Mouse (Mus musculus): ENCODE data around the gene Lrpap1. TPM values are rescaled to one million over a fixed set of nuclear protein-coding genes. Genes with fewer than 3 reads are reported as not detected.

The Lrpap1 gene
- total RNA-seq, 2 experiments from 2014 or later, result 28.4 to 28.5 TPM

DNA sequence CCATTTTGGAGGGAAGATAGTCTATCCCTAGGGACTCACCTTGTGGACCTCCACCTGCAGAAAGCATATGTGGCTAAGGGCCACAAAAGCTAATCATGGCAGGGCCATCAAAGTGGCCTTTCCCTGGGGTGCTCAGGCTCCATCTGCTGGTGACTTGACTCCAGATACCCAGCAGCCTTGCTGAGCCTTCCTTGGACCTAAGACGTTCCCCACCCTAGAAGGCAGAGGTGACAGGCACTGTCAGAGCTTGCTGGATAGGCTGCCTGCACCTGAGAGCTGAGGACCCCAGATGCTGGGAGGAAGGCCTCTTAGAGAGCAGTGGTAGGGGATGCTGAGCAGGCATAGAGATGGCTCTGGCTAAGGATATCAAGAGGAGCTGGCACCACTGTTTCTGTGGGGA lies 25.7 kb upstream of the Lrpap1 start:
- intact Hi-C loops (cut with DNase I), result loop anchor here (5.0 kb wide), 1 partner anchor 79 kb away; no protein-coding TSS in a partner anchor
- no peak for DNase-seq

DNA sequence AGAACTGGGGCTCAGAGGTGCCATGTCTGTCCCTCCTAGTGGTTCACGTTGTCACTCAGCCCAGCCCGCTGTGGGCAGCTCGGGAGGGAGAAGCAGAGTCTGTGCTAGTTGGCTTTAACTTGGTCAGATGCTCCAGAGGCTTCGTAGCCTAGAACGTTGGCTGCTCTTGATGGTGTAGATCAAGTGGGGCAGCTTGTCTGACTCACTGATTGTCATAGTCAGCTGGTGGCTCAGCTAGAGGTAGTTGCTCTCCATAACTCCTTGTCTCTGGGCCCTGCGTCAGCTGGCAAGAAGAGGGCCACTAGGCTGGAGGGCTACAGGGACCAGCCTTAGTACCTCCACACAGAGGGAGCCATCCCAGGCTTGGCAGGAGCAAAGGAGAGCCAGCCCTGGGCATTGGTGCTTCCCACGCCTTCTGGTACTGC lies 24.2 kb upstream of the Lrpap1 start:
- no peak for DNase-seq
- intact Hi-C loops (cut with DNase I), result loop anchor here (5.0 kb wide), 1 partner anchor 77 kb away; no protein-coding TSS in a partner anchor

DNA sequence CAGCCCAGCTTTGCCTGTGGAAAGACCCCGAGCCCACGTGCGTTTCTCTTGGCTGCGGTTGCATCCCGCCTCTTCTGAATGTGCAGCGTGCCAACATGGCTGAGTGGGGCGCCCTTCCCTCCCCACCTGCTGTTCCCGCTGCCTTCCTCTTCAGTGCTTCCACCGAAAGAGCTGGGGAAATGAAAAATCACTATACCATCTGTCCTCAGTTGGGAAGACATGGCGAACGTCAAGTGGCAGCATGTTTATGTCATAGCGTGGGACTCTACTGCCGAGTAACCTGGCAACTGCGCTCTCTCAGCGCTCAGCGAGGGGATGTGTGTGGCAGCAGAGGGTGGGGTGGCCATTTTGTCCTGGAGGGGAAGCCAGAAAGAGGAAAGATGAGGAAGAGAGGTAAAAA lies 23.6 kb upstream of the Lrpap1 start:
- no peak for DNase-seq
- intact Hi-C loops (cut with DNase I), result no loop called here

DNA sequence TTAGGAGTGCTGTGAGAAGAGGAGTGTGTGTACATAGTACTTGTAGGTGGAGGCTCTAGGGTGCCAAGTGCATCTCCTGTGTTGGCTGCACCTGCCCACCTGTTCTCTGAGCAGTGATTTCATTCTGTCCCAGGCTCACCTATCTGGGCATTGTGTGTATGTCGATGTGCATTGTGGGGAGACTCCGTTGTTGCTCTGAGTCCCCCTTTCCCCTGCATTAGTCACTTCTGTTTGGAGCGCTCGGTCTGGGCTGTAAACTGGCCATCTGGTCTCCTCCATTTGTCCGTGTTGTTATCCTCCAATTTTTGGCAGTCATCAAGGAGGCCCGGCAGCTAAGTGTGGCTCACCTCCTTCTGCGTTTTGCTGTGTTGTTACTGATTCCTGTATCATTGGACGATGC lies 14.5 kb upstream of the Lrpap1 start:
- intact Hi-C loops (cut with DNase I), result no loop called here
- no peak for DNase-seq

DNA sequence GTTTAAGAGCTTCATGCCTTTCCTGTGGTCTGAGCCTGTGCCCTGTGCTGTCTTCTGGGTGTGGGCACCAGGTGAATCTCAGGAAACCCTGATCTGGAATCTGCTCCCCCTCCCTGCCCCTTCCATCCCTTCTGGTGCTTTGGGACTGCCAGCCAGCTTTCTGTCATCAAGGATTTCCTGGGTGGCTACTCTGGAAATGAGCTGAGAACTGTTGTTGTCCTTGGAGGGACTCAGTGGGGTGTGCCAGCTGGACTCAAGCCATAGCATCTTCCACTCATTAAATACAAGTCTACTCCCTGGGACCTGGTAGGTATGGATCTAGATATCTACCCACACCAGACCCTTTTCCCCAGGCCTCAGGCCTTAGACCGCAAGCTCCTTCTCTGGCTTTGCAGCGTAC lies 12.9 kb upstream of the Lrpap1 start:
- DNase-seq, result no peak
- intact Hi-C loops (cut with DNase I), result no loop called here

DNA sequence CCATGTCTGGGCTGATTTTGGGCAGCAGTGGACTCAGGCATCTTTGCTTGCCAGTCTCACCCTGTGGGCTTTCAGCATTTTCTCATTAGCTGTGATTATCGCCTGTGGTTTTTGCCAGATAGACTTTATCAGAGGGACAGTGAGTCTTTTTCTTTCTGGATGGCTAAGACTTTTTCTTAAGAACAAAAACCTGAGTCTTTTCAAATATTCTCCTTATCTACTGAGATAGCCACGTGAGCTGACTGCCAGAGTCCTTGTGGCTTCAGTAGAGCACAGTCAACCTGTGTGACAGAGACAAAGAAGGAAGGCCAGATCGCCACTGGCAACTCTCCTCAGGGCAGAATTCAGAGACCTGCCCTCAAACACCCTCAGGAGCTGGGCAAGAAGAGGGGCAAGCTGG lies 12.1 kb upstream of the Lrpap1 start:
- intact Hi-C loops (cut with DNase I), result no loop called here
- DNase-seq, result no peak

DNA sequence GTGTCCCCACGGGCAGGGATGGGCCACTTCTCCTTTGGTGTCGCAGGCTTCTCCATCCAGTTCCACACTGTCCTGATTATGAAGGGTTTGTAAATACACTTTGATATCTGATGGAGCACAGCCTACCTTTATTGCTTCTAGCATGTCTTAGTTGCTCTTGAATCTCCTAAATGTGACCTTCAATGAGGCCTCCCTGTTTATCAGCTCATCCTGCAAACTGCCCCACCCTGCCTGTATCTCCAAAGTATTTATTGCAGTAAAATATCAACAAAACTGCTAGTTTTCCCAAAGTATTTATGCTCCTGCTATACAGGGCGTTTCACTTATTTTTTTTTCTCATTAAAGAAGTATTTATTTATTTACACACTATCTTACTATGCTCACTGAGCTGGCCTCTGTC lies 10.4 kb upstream of the Lrpap1 start:
- DNase-seq, result no peak
- intact Hi-C loops (cut with DNase I), result no loop called here

DNA sequence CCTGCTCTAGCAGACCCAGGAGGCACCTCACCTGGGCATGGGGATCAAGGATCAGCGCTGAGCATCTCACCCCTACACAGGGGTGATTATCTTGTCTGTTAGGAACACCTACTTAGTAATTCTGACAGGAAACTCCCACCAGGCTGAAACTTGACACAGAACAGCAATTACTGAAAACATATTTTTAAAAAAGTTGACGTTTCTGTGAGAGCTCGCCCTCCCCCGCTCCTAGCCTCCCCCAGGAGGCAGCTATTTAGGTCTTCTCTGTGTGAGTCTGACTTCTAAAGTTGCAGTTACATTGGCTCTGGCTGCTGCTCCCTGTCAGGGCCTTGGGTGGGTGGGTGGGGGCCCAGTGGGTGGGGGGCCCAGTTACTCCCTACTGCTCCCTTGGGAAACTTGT lies 6.9 kb upstream of the Lrpap1 start:
- DNase-seq, result no peak
- intact Hi-C loops (cut with DNase I), result no loop called here

DNA sequence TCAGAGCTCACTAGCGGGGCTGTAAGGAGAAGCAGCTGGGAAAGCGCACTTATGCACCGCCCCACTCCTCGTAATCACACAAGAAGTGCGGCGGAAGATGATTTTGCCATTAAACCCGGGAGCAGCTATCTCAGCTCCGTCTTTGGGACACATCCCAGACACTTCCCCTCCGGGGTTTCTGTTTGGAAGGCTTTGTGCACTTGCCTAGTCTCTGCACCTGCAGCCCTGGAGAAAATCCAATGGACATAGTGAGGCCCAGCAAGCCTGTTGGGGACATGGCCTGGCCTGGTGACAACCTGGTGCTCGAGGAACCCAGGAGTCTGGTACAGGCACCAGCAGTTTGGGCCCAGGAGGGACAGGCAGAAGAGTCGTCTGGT lies 344 bp upstream of the Lrpap1 start:
- intact Hi-C loops (cut with DNase I), result no loop called here

DNA sequence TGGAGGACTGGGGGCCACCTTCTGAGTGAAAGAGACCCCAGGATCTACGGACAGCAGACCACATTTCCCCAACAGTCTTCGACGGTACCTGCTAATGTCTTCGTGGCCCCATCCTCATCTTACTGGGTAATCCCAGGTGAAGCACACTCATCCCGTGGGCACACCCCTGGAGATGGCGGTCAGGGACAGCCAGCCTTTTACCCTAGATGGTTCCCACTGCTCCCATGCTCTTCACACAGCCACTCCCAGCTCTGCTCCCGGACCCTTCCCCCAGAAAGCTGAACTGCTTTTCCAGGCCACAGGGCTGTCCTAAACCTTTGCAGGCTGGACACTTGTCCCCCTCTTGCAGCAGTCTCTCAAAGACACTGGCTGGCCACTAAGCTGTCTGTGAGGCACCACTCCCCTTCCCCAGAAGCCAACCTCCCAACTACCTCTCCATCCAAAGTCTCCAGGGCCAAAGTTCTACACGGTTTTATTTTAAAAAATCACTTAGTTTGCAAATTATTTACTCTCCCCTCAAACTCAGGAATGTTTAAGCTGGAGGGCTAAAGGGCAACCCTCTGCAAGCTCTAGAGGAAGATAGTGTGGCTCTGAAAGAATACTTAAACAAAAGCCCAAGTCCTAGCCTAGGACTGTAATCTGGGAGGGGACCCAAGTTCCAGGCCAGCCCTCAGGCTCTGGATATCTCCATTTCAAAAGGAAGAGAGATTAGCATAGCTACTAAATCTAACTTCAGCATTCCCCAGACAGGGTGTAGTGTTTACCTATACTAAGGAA lies 1.2 kb downstream of the Lrpap1 start:
- intact Hi-C loops (cut with DNase I), result no loop called here
- no peak for DNase-seq

More for the DNA sequence above, 344 bp upstream of the Lrpap1 start:
- no peak for DNase-seq

DNA sequence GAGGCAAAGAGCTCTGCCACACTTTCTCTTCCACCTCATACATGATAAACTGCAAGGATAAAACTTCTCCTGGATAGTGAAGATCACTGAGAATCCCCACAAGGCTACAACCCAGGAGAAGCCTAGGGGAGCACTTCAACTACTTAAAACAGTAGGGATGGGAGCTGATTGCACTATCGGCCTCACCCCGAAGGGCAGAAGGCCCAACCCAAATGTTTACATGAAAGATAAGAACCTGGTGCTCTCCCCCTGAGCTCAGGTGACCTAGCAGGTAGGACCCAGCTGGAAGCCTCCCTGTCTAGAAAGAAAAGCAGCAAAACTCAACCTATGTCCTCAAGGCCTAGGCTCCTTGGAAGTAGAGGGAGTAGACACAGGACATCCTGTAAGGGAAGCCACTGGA lies 2.0 kb downstream of the Lrpap1 start:
- DNase-seq, result no peak
- intact Hi-C loops (cut with DNase I), result no loop called here

DNA sequence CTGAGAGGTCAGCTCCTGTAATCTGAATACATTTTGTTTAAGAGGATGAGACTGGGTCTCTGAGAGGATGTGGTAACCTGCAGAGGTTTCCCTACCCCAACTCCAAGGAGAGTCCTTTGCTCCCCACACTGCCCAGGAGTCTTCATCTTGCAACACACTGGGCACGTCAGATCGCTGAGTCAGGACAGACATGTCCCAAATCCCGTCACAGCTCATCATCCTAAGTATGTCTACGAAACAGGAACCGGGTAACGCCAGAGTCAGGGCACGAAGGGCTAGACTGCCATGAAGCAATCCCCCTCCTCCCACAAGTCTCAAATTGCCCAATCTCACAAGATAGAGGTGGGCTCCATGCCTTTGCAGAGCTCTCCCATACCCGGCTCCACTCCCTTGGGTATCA lies 2.5 kb downstream of the Lrpap1 start:
- DNase-seq, result no peak
- intact Hi-C loops (cut with DNase I), result no loop called here

DNA sequence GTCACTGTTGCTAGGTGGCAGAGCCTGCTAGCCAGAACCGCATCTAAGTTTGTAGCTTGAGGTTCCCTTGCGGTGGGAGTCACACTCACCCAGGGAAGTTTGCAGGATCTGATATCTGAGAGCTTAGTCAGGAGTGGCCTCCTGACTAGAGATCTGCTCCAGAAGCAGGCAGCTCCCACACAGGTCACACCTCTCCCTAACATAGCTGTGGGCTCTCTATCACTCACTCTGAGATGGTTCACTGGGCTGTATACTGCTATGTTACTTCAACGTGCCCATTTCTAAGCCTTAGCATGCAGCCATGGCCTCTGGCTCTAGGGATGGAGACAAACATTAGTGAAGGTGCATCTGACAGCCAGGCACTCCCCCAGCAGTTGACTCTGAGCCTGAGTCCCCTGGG lies 13.9 kb downstream of the Lrpap1 start:
- intact Hi-C loops (cut with DNase I), result no loop called here
- no peak for DNase-seq

DNA sequence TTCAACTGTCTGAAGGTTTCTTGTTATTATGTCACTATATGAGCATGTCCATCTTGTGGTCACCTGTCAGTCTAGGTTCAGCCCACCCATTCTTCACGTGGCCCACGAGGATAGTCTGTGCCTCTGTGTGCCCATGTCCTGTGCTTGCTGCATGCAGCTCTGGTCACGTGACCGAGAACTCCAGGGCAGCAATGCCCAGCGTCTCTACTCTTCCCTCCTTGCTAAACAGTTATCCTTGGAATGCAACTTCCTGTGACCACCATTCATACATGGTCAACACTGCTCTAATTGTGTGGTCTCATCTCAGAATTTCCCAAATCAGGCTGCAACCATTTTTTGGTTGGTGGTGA lies 16.0 kb downstream of the Lrpap1 start:
- intact Hi-C loops (cut with DNase I), result loop anchor here (2.0 kb wide), 1 partner anchor 39 kb away; no protein-coding TSS in a partner anchor
- DNase-seq, result no peak

DNA sequence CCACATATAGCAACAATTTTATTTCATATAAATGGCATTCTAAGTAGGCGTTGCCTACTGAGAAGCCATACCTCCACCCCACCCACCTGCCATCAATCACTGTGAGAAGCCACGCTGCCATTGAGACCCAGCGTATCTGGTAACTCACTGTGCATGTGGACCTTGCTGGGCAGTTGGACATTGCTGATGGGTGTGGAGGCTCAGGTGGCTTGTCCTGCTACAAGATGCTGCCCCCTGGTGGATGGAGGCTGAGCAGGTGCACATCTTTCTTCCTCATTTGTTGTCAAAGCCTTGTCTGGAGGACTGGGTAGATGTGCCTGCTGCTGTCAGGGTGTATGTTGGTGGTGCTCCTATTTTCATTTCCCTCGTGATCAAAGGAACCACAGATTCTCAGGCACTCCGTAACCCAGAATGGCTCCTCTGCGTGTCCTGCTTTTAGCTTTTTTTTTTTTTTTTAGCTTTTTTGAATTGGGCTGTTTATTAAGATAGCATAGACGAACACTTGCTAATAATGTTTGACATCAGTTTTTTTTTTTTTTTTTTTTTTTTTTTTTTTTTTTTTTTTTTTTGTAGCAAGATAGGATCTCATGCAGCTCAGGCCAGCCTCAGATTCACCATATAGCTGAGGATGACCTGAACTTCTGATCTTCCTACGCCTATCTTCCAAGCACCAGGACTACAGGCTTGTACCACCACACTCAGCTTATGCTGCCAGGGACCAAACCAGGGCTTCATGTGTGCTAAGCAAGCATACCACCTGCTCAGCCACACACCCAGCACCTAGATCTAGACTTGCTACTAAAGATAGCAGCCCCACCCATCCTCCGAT lies 16.6 kb downstream of the Lrpap1 start:
- intact Hi-C loops (cut with DNase I), result loop anchor here (2.0 kb wide), 1 partner anchor 38 kb away; no protein-coding TSS in a partner anchor
- DNase-seq, result peak; percentile 61 to 64

DNA sequence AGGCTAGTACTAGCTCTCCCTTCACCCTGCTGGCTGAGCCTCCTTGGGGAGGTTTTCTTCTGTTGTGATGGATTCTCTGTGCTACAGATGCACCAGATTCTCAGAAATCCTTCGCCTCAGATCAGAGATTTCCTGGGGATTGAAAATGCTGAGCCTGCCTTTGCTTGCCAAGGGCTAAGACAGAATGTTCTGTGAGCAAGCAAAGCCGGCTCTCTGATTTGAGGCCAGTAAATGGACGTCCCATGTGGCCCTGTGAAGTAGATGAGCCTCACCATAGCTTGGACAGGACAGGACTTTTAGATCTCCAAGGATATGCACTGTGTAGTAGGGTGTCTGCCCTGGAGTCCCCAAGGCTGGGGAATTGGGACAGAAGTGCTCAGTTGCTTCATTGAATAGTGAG lies 20.7 kb downstream of the Lrpap1 start:
- intact Hi-C loops (cut with DNase I), result no loop called here
- no peak for DNase-seq

DNA sequence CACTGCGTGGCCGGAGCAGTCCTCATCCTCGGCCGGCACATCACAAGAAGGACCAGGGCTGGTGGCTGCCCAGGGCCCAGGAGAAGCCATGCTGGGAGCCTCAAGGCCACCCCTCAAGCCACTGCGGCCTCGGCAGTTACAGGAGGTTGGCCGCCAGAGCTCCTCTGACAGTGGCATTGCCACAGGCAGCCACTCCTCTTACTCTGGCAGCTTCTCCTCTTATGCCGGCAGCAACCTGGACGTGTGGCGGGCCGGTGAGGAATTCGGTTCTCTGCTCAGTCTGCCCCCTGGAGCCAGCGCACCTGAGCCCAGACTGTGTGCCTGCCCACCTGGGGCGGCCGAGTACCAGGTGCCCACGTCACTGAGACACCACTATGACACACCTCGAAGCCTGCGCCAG lies 26.5 kb downstream of the Lrpap1 start:
- intact Hi-C loops (cut with DNase I), result no loop called here
- DNase-seq, result no peak

DNA sequence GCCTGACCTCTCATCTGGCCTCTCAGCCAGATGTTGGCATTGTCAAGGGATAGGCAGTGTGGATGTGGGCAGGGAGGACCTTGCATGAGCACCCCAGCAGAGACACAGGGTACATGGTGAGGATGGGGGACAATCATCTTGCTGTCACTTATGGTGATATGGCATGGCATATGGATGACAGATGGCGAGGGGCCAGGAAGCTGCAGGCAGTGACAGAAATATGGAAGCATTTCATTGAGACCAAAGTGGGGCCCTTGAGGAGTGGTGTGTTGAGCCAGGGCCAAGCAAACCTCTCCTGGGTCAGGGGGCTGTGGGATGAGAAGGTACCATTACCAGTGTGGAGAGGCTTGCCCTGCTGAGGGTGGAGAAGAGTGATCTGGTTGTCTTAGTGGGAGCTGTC lies 29.2 kb downstream of the Lrpap1 start:
- no peak for DNase-seq
- intact Hi-C loops (cut with DNase I), result no loop called here

DNA sequence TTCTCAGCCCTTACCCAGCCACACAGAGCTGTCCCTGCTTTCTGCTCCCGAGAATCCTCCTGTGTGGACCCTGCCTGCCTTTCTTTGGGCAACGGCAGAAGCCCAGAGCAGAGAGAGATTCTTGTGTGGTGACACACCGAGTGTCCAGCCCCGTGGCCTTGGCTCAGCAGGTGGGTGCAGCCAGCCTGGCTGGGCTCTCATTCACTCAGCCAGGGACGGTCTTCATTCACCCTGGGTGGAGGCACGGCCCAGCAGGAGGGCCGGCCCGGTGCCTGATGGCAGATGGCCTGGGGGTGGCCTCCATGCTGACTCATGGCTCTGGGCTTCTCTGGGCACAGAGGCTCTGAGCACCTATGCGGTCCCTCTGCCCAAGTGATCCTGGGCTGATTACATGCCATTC lies 31.6 kb downstream of the Lrpap1 start:
- peak; percentile 62 to 71 for DNase-seq
- intact Hi-C loops (cut with DNase I), result no loop called here

DNA sequence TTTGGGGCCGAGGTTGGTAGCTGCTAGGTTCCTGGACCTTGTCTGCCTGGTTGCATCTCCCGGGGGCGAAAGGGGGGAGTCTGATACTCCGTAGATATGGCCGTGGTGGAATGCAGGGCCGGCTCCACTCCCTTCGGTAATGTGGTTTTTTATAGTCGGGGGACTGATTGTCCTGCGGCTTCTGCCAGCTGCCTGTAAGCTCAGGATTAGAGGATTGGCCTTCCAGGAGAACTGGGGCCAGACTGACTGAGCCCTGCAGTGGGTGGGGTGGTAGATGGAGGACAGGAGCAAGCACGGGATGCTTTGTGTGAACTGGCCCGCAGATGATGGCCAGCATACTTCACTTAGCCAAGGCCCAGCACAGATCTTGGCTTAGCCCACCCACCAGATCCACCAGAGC lies 32.3 kb downstream of the Lrpap1 start:
- intact Hi-C loops (cut with DNase I), result no loop called here
- DNase-seq, result peak in 1 of 2 experiments; percentile 39

DNA sequence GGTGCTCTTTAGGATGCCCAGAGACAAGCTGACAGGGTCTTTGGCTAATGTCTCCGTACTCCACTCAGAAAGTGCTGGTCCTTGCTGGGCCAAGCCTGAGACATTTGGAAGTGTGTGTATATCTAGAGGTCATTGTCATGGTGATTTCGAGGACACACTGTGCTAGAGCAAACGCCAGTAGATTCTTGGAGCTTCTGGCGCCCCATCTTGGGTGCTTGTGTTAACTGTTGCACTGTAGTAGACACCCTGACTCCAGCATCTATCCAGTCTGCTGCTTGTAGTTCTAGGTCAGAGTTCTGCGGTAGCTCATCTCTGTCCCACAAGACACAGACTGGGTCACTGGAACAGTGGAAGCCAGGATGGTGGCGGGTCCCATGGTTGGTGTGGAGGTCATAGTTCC lies 33.7 kb downstream of the Lrpap1 start:
- DNase-seq, result no peak
- intact Hi-C loops (cut with DNase I), result no loop called here

DNA sequence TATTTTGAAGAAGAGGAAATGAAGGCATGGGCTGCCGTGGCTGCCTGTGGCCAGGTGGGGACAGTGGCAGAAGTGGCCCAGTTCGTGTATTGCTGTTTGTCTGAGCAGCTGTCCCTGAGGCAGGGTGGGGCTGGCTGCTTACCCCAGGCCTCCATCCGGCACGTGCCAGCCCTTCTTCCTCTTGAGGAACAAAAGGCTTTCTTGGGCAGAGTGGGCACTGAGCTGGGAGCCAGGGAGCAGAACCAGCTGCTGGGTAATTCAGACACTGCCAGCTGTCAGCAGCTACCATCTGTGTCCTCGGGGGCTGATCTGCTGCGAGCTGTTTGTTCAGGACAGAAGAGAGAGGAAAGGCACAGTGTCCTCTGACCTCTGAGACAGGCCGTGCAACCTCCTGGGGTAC lies 34.6 kb downstream of the Lrpap1 start:
- no peak for DNase-seq
- intact Hi-C loops (cut with DNase I), result no loop called here
